Mouse (Mus musculus) heart, postnatal 25 days (tissue): ENCODE data around the gene Zfp952. TPM values are rescaled to one million over a fixed set of nuclear protein-coding genes. Genes with fewer than 3 reads are reported as not detected.

Experiments
- total RNA-seq, 2 experiments: library from RNA; stranded (reverse); gene quantifications; 2 replicates each; pipeline ENCODE4 v1.2.3; 2021

Zfp952 gene
- total RNA-seq, 2 experiments from 2014 or later, result 6.4 to 7.6 TPM

Other genes starting within 250 kb of the Zfp952 start
- gene Zfp871, start 204.8 kb upstream of the Zfp952 start, total RNA-seq, result 10 to 100 TPM; 25.7 to 31.9 TPM
- under 1 TPM in 1 of 2 experiments, not detected in 1; 0.26 TPM for gene Zfp811, start 183.2 kb upstream of the Zfp952 start, total RNA-seq
- 10 to 100 TPM; 10.4 to 14.2 TPM for gene Zfp799, start 162.9 kb upstream of the Zfp952 start, total RNA-seq
- gene Zfp870, start 101.5 kb upstream of the Zfp952 start, total RNA-seq, result 10 to 100 TPM in 1 of 2 experiments, 1 to 10 TPM in 1; 9.3 to 10.4 TPM
- gene Cyp4f14, start 75.8 kb upstream of the Zfp952 start, total RNA-seq, result not detected
- 10 to 100 TPM; 10.9 to 12.3 TPM for gene Cyp4f13, start 45.7 kb upstream of the Zfp952 start, total RNA-seq
- 1 to 10 TPM; 2.4 to 3.0 TPM for gene Zfp472, start 27.3 kb upstream of the Zfp952 start, total RNA-seq
- 1 to 10 TPM; 4.8 to 4.9 TPM for gene Zfp763, start 40.3 kb downstream of the Zfp952 start, total RNA-seq
- gene 4921501E09Rik, start 74.9 kb downstream of the Zfp952 start, total RNA-seq, result not detected
- gene Zfp563, start 96.2 kb downstream of the Zfp952 start, total RNA-seq, result 1 to 10 TPM; 6.3 to 7.7 TPM
- under 1 TPM; 0.08 to 0.13 TPM for gene Morc2b, start 146.6 kb downstream of the Zfp952 start, total RNA-seq
- gene Olfr55, start 175.3 kb downstream of the Zfp952 start, total RNA-seq, result not detected
- not detected for gene Olfr239, start 198.2 kb downstream of the Zfp952 start, total RNA-seq
- under 1 TPM; 0.08 to 0.22 TPM for gene Olfr1564, start 228.6 kb downstream of the Zfp952 start, total RNA-seq